Mouse (Mus musculus): Measurements from ENCODE around the gene Gbp6. TPM values are rescaled to one million over a fixed set of nuclear protein-coding genes. Genes with fewer than 3 reads are reported as not detected.
"Not testable (repeated sequence)": the region's sequence is repeated elsewhere in the genome, so short reads cannot be mapped to it uniquely, and the experiment has no call there.

Gbp6 gene
- polyA plus RNA-seq, 2 experiments, result 1.0 to 1.1 TPM

GRCm38 (mm10) chr5:105292492-105292891 is 1.0 kb downstream of the Gbp6 start:
- H3K4me2 ChIP-seq (ENCODE audit: low read depth), result no peak overlapping the region
- H3K4me1 ChIP-seq (replicated peaks; ENCODE audit: control insufficient read depth in 2 of 2, insufficient read depth in 2 of 2, low read length in 1 of 2), result peaks cover 0 to 5% of the 10 kb centered on the region in 2 experiments; a peak in 2 of 4 replicates
- no peaks in the 10 kb centered on the region for H3K27me3 ChIP-seq (ENCODE audit: control insufficient read depth, insufficient read depth, low read length)
- H3K4me3 ChIP-seq (ENCODE audit: insufficient read depth in 1 of 2, low read depth in 2 of 2, low read length in 2 of 2), result no peak overlapping the region
- DNase-seq (ENCODE audit: low read depth in 3 of 3, low spot score in 3 of 3) (no peak), ATAC-seq (ENCODE audit: insufficient read depth) (no peak)
- TF ChIP-seq CTCF (IDR thresholded peaks at IDR 0.05; ENCODE audit: low read depth), result no peak
- no peak for TF ChIP-seq EP300 (IDR thresholded peaks at IDR 0.05; ENCODE audit: low read depth)
- H3K27ac ChIP-seq, result no peak overlapping the region
- no peaks in the 10 kb centered on the region for H3K36me3 ChIP-seq (replicated peaks; ENCODE audit: control insufficient read depth, insufficient read depth, low read depth)
- no peak overlapping the region for H3K9ac ChIP-seq (replicated peaks)
- WGBS (ENCODE audit: insufficient replicate concordance), result 77% methylated on average over 1 of the region's 1 CpGs
- no peaks in the 10 kb centered on the region for H3K9me3 ChIP-seq (ENCODE audit: control insufficient read depth, low read length)

- not testable (repeated sequence) for H3K4me3 ChIP-seq (ENCODE audit: insufficient read depth in 1 of 2, low read depth in 2 of 2, low read length in 2 of 2); ATAC-seq (ENCODE audit: insufficient read depth); DNase-seq (ENCODE audit: low read depth in 3 of 3, low spot score in 3 of 3); H3K9me3 ChIP-seq (ENCODE audit: control insufficient read depth, low read length); H3K27me3 ChIP-seq (ENCODE audit: control insufficient read depth, insufficient read depth, low read length); H3K4me2 ChIP-seq (ENCODE audit: low read depth); H3K27ac ChIP-seq; H3K9ac ChIP-seq (replicated peaks); H3K4me1 ChIP-seq (replicated peaks; ENCODE audit: control insufficient read depth in 2 of 2, insufficient read depth in 2 of 2, low read length in 1 of 2); H3K36me3 ChIP-seq (replicated peaks; ENCODE audit: control insufficient read depth, insufficient read depth, low read depth)
- WGBS (ENCODE audit: insufficient replicate concordance), result 27% methylated on average over 3 of the region's 3 CpGs
Observed at GRCm38 (mm10) chr5:105290921-105291320, 2.6 kb downstream of the Gbp6 start.

GRCm38 (mm10) chr5:105260673-105261072 is 32.8 kb downstream of the Gbp6 start:
- H3K4me2 ChIP-seq (ENCODE audit: low read depth); H3K9me3 ChIP-seq (ENCODE audit: control insufficient read depth, low read length); ATAC-seq (ENCODE audit: insufficient read depth); H3K9ac ChIP-seq (replicated peaks); H3K27ac ChIP-seq; DNase-seq (ENCODE audit: low read depth in 3 of 3, low spot score in 3 of 3); H3K36me3 ChIP-seq (replicated peaks; ENCODE audit: control insufficient read depth, insufficient read depth, low read depth); H3K27me3 ChIP-seq (ENCODE audit: control insufficient read depth, insufficient read depth, low read length); H3K4me3 ChIP-seq (ENCODE audit: insufficient read depth in 1 of 2, low read depth in 2 of 2, low read length in 2 of 2); H3K4me1 ChIP-seq (replicated peaks; ENCODE audit: control insufficient read depth in 2 of 2, insufficient read depth in 2 of 2, low read length in 1 of 2): not testable (repeated sequence)
- no CpG with 5 or more reads among the region's 3 CpGs for whole genome bisulfite sequencing (ENCODE audit: insufficient replicate concordance)

- Histone ChIP-seq H3K4me2 (ENCODE audit: low read depth) (no peak overlapping the region), H3K27ac (no peak overlapping the region), H3K9me3 (ENCODE audit: control insufficient read depth, low read length) (no peaks in the 10 kb centered on the region), H3K36me3 (replicated peaks; ENCODE audit: control insufficient read depth, insufficient read depth, low read depth) (no peaks in the 10 kb centered on the region), H3K4me3 (ENCODE audit: insufficient read depth in 1 of 2, low read depth in 2 of 2, low read length in 2 of 2) (no peak overlapping the region), H3K27me3 (ENCODE audit: control insufficient read depth, insufficient read depth, low read length) (no peaks in the 10 kb centered on the region), H3K9ac (replicated peaks) (no peak overlapping the region), H3K4me1 (replicated peaks; ENCODE audit: control insufficient read depth in 2 of 2, insufficient read depth in 2 of 2, low read length in 1 of 2) (no peaks in the 10 kb centered on the region)
- TF ChIP-seq CTCF (IDR thresholded peaks at IDR 0.05; ENCODE audit: low read depth) (no peak), EP300 (IDR thresholded peaks at IDR 0.05; ENCODE audit: low read depth) (no peak)
- ATAC-seq (ENCODE audit: insufficient read depth) (no peak), DNase-seq (ENCODE audit: low read depth in 3 of 3, low spot score in 3 of 3) (no peak)
Observed at GRCm38 (mm10) chr5:105252491-105252890, 41.0 kb downstream of the Gbp6 start.

GRCm38 (mm10) chr5:105244741-105245140 is 48.8 kb downstream of the Gbp6 start:
- H3K9me3 ChIP-seq (ENCODE audit: control insufficient read depth, low read length); H3K9ac ChIP-seq (replicated peaks); H3K27ac ChIP-seq; H3K36me3 ChIP-seq (replicated peaks; ENCODE audit: control insufficient read depth, insufficient read depth, low read depth); ATAC-seq (ENCODE audit: insufficient read depth); H3K4me3 ChIP-seq (ENCODE audit: insufficient read depth in 1 of 2, low read depth in 2 of 2, low read length in 2 of 2); H3K4me1 ChIP-seq (replicated peaks; ENCODE audit: control insufficient read depth in 2 of 2, insufficient read depth in 2 of 2, low read length in 1 of 2); DNase-seq (ENCODE audit: low read depth in 3 of 3, low spot score in 3 of 3); H3K4me2 ChIP-seq (ENCODE audit: low read depth); H3K27me3 ChIP-seq (ENCODE audit: control insufficient read depth, insufficient read depth, low read length): not testable (repeated sequence)
- WGBS (ENCODE audit: insufficient replicate concordance), result 19% methylated on average over 3 of the region's 3 CpGs

GRCm38 (mm10) chr5:105240982-105241381 is 52.5 kb downstream of the Gbp6 start:
- not testable (repeated sequence) for H3K27me3 ChIP-seq (ENCODE audit: control insufficient read depth, insufficient read depth, low read length); H3K9me3 ChIP-seq (ENCODE audit: control insufficient read depth, low read length); DNase-seq (ENCODE audit: low read depth in 3 of 3, low spot score in 3 of 3); H3K4me1 ChIP-seq (replicated peaks; ENCODE audit: control insufficient read depth in 2 of 2, insufficient read depth in 2 of 2, low read length in 1 of 2); H3K27ac ChIP-seq; H3K9ac ChIP-seq (replicated peaks); H3K36me3 ChIP-seq (replicated peaks; ENCODE audit: control insufficient read depth, insufficient read depth, low read depth); ATAC-seq (ENCODE audit: insufficient read depth); H3K4me2 ChIP-seq (ENCODE audit: low read depth); H3K4me3 ChIP-seq (ENCODE audit: insufficient read depth in 1 of 2, low read depth in 2 of 2, low read length in 2 of 2)
- 62% methylated on average over 5 of the region's 5 CpGs for WGBS (ENCODE audit: insufficient replicate concordance)

GRCm38 (mm10) chr5:105239483-105240047 is 53.9 kb downstream of the Gbp6 start, which contains the start of gene Gbp10:
Gene Gbp10 (minus strand): TSS chr5:105239533.
- H3K4me2 ChIP-seq (ENCODE audit: low read depth); H3K36me3 ChIP-seq (replicated peaks; ENCODE audit: control insufficient read depth, insufficient read depth, low read depth); DNase-seq (ENCODE audit: low read depth in 3 of 3, low spot score in 3 of 3); H3K27me3 ChIP-seq (ENCODE audit: control insufficient read depth, insufficient read depth, low read length); H3K27ac ChIP-seq; H3K9me3 ChIP-seq (ENCODE audit: control insufficient read depth, low read length); H3K4me3 ChIP-seq (ENCODE audit: insufficient read depth in 1 of 2, low read depth in 2 of 2, low read length in 2 of 2); ATAC-seq (ENCODE audit: insufficient read depth); H3K4me1 ChIP-seq (replicated peaks; ENCODE audit: control insufficient read depth in 2 of 2, insufficient read depth in 2 of 2, low read length in 1 of 2); H3K9ac ChIP-seq (replicated peaks): not testable (repeated sequence)

GRCm38 (mm10) chr5:105238402-105238801 is 55.1 kb downstream of the Gbp6 start:
- H3K36me3 ChIP-seq (replicated peaks; ENCODE audit: control insufficient read depth, insufficient read depth, low read depth); H3K9ac ChIP-seq (replicated peaks); H3K27me3 ChIP-seq (ENCODE audit: control insufficient read depth, insufficient read depth, low read length); DNase-seq (ENCODE audit: low read depth in 3 of 3, low spot score in 3 of 3); H3K27ac ChIP-seq; H3K4me1 ChIP-seq (replicated peaks; ENCODE audit: control insufficient read depth in 2 of 2, insufficient read depth in 2 of 2, low read length in 1 of 2); ATAC-seq (ENCODE audit: insufficient read depth); H3K4me2 ChIP-seq (ENCODE audit: low read depth); H3K9me3 ChIP-seq (ENCODE audit: control insufficient read depth, low read length); H3K4me3 ChIP-seq (ENCODE audit: insufficient read depth in 1 of 2, low read depth in 2 of 2, low read length in 2 of 2): not testable (repeated sequence)
- WGBS (ENCODE audit: insufficient replicate concordance), result 67% methylated on average over 1 of the region's 1 CpGs

All from liver, embryonic 14.5 days (tissue).